Mouse (Mus musculus) forebrain, embryonic 15.5 days (tissue): ENCODE measurements around the gene Camp. TPM values are rescaled to one million over a fixed set of nuclear protein-coding genes. Genes with fewer than 3 reads are reported as not detected.
"Not testable (repeated sequence)": the region's sequence is repeated elsewhere in the genome, so short reads cannot be mapped to it uniquely, and the experiment has no call there.

Source experiments
- ATAC-seq: fragments of 200-750 bp; cut with Nextera tagmentation; replicated peaks from 2 replicates; pipeline ENCODE4 v1.8.0; 2017; ENCODE audit warnings: mild to moderate bottlenecking, moderate TSS enrichment, moderate library complexity
- H3K27ac ChIP-seq: fragments of 300-500 bp; sonication (generic); replicated peaks from 2 replicates; pipeline ENCODE4 v1.5.1; 2015; ENCODE audit warnings: mild to moderate bottlenecking, inconsistent platforms
- H3K27me3 ChIP-seq: fragments of 300-500 bp; sonication (generic); 2 replicates; pipeline ENCODE4 v1.6.1; 2015; ENCODE audit warnings: inconsistent platforms
- H3K36me3 ChIP-seq: fragments of 300-500 bp; sonication (generic); 2 replicates; pipeline ENCODE4 v1.6.1; 2015; ENCODE audit warnings: mild to moderate bottlenecking, inconsistent platforms
- H3K4me1 ChIP-seq: fragments of 300-500 bp; sonication (generic); 2 replicates; pipeline ENCODE4 v1.6.1; 2015; ENCODE audit warnings: inconsistent platforms
- H3K4me2 ChIP-seq: fragments of 300-500 bp; sonication (generic); replicated peaks from 2 replicates; pipeline ENCODE4 v1.6.1; 2015; ENCODE audit warnings: mild to moderate bottlenecking, inconsistent platforms
- H3K4me3 ChIP-seq: fragments of 300-500 bp; sonication (generic); 2 replicates; pipeline ENCODE4 v1.5.1; 2015; ENCODE audit warnings: mild to moderate bottlenecking, inconsistent platforms
- H3K9ac ChIP-seq: fragments of 300-500 bp; sonication (generic); replicated peaks from 2 replicates; pipeline ENCODE4 v1.6.1; 2015; ENCODE audit warnings: mild to moderate bottlenecking, inconsistent platforms
- H3K9me3 ChIP-seq: fragments of 300-500 bp; sonication (generic); 2 replicates; pipeline ENCODE4 v1.6.1; 2016; ENCODE audit warnings: inconsistent platforms
- WGBS: fragments of 180-500 bp; shearing (Covaris S2); methylation state at CpG from one replicate; pipeline ENCODE4 v1.1.7; 2015; ENCODE audit warnings: mixed read lengths; 5-methylcytosine and 5-hydroxymethylcytosine counted together
- polyA plus RNA-seq: library from polyadenylated mRNA; unstranded; fragments of >200 nt; fragmentation: Nextera tagmentation; extraction: Ambion mirVana; gene quantifications from 2 replicates; pipeline ENCODE4 v1.2.1, GENCODE M21; 2015

Camp gene
- polyA plus RNA-seq, 1 experiment from 2014 or later: 0.47 TPM

- H3K4me1 ChIP-seq: peaks cover 13% of the 10 kb centered on the region
- H3K27ac ChIP-seq: peak within 1 kb of the TSS; percentile 89
- H3K27me3 ChIP-seq: no peaks in the 10 kb centered on the region
- no peaks in the 10 kb centered on the region; the same call in 1 of the 2 replicates for H3K36me3 ChIP-seq
- peak within 1 kb of the TSS; percentile 73 for H3K9ac ChIP-seq
- under 1% methylated on average over 32 of the region's 32 CpGs for WGBS
- peak within 1 kb of the TSS; percentile 81 for H3K4me2 ChIP-seq
- ATAC-seq: peak; percentile 97
- peak within 1 kb of the TSS; percentile 67 for H3K4me3 ChIP-seq
- H3K9me3 ChIP-seq: no peaks in the 10 kb centered on the region
Observed at GRCm38 (mm10) chr9:109832391-109833087, 16.9 kb downstream of the Camp start, which contains the start of gene Nme6. Gene Nme6, plus strand, starts transcription at chr9:109832749.

GRCm38 (mm10) chr9:109826181-109826580, 23.2 kb downstream of the Camp start:
- Histone ChIP-seq H3K4me2 (no peak overlapping the region), H3K9ac (no peak overlapping the region), H3K36me3 (no peaks in the 10 kb centered on the region; the same call in 1 of the 2 replicates), H3K27me3 (no peaks in the 10 kb centered on the region), H3K9me3 (no peaks in the 10 kb centered on the region), H3K4me3 (no peak overlapping the region), H3K4me1 (no peaks in the 10 kb centered on the region), H3K27ac (no peak overlapping the region)
- no peak for ATAC-seq
- 81% methylated on average over 5 of the region's 5 CpGs for WGBS

DNA sequence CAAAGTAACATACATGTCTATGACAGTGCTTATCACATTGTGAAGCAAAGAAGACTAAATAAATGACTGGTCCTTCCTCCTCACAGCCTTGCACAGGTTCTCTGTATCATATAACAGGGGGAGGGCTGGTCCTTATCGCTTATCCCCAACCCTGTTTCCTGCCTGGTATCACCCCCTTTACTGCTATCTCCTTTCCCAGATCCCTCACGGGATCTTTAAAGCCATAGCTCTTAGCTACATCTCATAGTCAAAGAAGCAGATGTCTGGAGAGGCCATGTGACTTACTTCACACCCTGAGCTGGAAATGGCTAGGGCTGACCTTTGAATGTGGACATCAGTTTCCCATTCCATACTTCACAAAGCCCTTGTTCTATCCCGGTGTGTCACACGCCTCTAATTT, 23.7 kb downstream of the Camp start:
- 74% methylated on average over 4 of the region's 4 CpGs for WGBS
- H3K36me3 ChIP-seq: no peaks in the 10 kb centered on the region; the same call in 1 of the 2 replicates
- no peak overlapping the region for H3K4me3 ChIP-seq
- ATAC-seq: no peak
- H3K27me3 ChIP-seq: no peaks in the 10 kb centered on the region
- no peak overlapping the region for H3K27ac ChIP-seq
- no peaks in the 10 kb centered on the region for H3K4me1 ChIP-seq
- no peak overlapping the region for H3K9ac ChIP-seq
- H3K4me2 ChIP-seq: no peak overlapping the region
- no peaks in the 10 kb centered on the region for H3K9me3 ChIP-seq

DNA sequence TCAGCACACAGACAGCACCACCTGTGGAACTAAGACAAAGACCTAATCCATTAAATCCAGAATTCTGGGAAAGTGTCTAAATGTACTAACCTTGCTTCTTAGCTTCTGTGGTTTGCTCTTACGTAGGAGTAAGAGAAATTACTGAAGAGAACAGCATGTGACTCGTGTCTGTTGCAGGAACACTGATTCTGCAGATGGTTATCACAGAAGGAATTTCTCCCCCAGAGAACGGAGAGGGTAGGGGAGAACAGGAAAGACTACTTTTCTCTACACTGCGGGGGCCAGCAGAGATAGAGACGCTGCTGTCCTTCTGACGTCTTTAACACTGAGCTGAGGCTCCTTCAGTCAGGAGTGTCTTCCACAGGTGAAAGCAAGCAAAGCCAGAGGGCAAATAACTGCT, 33.1 kb downstream of the Camp start:
- Histone ChIP-seq H3K4me1 (no peaks in the 10 kb centered on the region), H3K4me3 (no peak overlapping the region), H3K27me3 (no peaks in the 10 kb centered on the region), H3K4me2 (no peak overlapping the region), H3K9ac (no peak overlapping the region), H3K27ac (no peak overlapping the region), H3K9me3 (no peaks in the 10 kb centered on the region), H3K36me3 (no peaks in the 10 kb centered on the region)
- 65% methylated on average over 6 of the region's 6 CpGs for WGBS
- no peak for ATAC-seq

- WGBS: 36% methylated on average over 7 of the region's 7 CpGs
- Histone ChIP-seq H3K4me3 (no peak overlapping the region), H3K4me1 (no peaks in the 10 kb centered on the region), H3K9ac (no peak overlapping the region), H3K9me3 (no peaks in the 10 kb centered on the region), H3K27me3 (no peaks in the 10 kb centered on the region), H3K4me2 (no peak overlapping the region), H3K36me3 (no peaks in the 10 kb centered on the region), H3K27ac (0 out of 2 replicates have a peak overlapping the region, but pooled peaks have one; percentile 7)
- 0 out of 2 replicates have a peak, but pooled peaks have one; percentile 26 for ATAC-seq
Observed at GRCm38 (mm10) chr9:109813424-109813823, 36.0 kb downstream of the Camp start.

GRCm38 (mm10) chr9:109811980-109812379, 37.4 kb downstream of the Camp start, which contains the start of gene Spink8:
Gene Spink8, plus strand, starts transcription at chr9:109812280.
- no peak within 1 kb of the TSS for H3K9ac ChIP-seq
- H3K9me3 ChIP-seq: no peaks in the 10 kb centered on the region
- no peaks in the 10 kb centered on the region for H3K4me1 ChIP-seq
- no peaks in the 10 kb centered on the region for H3K27me3 ChIP-seq
- WGBS: 81% methylated on average over 1 of the region's 1 CpGs
- no peak within 1 kb of the TSS for H3K4me2 ChIP-seq
- no peak for ATAC-seq
- no peaks in the 10 kb centered on the region for H3K36me3 ChIP-seq
- no peak within 1 kb of the TSS for H3K4me3 ChIP-seq
- H3K27ac ChIP-seq: no peak within 1 kb of the TSS

GRCm38 (mm10) chr9:109807898-109808297, 41.5 kb downstream of the Camp start:
- H3K4me1 ChIP-seq: no peaks in the 10 kb centered on the region
- no peak overlapping the region for H3K9ac ChIP-seq
- H3K36me3 ChIP-seq: no peaks in the 10 kb centered on the region
- 52% methylated on average over 3 of the region's 3 CpGs for WGBS
- no peaks in the 10 kb centered on the region for H3K27me3 ChIP-seq
- no peak for ATAC-seq
- H3K27ac ChIP-seq: no peak overlapping the region
- H3K4me2 ChIP-seq: no peak overlapping the region
- H3K4me3 ChIP-seq: no peak overlapping the region
- H3K9me3 ChIP-seq: no peaks in the 10 kb centered on the region

DNA sequence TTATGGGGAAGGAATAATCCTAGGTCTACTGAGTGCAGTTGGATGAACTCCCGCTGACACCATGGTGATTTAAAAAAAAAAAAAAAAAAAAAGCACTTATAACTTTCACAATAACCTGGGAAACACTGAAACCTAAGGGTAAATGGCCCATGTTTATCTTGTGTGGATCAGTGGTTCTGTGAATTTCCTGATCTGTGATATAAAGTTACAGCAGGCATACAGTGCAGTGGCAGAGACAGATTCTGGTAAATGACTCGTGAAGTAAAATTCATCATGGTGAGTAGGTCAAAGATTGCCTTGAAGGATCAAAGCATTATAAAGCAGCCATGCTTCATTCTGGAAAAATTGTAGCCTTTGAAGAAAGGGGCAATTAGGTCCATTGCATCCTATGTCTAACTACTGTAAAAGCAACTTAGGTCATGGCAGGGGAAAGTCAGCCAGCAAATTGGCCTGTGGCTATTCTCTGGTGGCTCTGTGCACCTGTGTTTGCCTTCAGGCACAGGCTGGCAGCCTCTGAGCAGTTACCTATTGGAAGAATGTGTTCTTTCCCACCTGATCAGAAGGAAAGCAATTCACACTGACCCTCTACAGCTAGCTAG, 42.6 kb downstream of the Camp start:
- Histone ChIP-seq H3K4me2 (no peak overlapping the region), H3K4me3 (no peak overlapping the region), H3K4me1 (no peaks in the 10 kb centered on the region), H3K27ac (no peak overlapping the region), H3K9ac (no peak overlapping the region), H3K27me3 (no peaks in the 10 kb centered on the region), H3K9me3 (no peaks in the 10 kb centered on the region), H3K36me3 (no peaks in the 10 kb centered on the region)
- WGBS: 88% methylated on average over 2 of the region's 2 CpGs
- ATAC-seq: no peak

GRCm38 (mm10) chr9:109806260-109806659, 43.2 kb downstream of the Camp start:
- Histone ChIP-seq H3K27ac (no peak overlapping the region), H3K9me3 (no peaks in the 10 kb centered on the region), H3K36me3 (no peaks in the 10 kb centered on the region), H3K4me1 (no peaks in the 10 kb centered on the region), H3K27me3 (no peaks in the 10 kb centered on the region), H3K4me3 (no peak overlapping the region), H3K9ac (no peak overlapping the region), H3K4me2 (no peak overlapping the region)
- 53% methylated on average over 1 of the region's 1 CpGs for WGBS
- no peak for ATAC-seq

- H3K27ac ChIP-seq, H3K4me1 ChIP-seq, H3K4me2 ChIP-seq, H3K36me3 ChIP-seq, H3K4me3 ChIP-seq, H3K9me3 ChIP-seq, H3K27me3 ChIP-seq, ATAC-seq, H3K9ac ChIP-seq: not testable (repeated sequence)
- 85% methylated on average over 2 of the region's 2 CpGs for whole genome bisulfite sequencing
Observed at GRCm38 (mm10) chr9:109805596-109805995, 43.8 kb downstream of the Camp start.

DNA sequence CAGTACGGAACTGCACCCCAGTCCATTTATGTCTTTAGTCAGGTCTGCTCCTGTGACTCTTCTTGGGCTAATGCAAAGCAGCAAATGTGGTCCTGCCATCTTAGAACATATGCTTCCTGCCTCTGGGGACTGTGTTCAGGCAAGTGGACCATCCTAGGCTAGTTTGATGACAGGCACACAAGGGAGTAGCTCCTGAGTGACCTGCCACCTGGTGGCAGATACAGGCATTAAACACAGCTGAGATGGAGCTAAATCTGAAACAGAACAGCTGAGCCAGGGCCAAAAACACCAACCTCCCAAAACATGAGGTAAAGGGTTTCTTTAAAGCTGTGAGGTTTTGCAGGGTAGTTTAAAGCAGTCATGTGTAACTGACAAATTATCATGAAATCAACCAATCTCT, 51.4 kb downstream of the Camp start:
- Histone ChIP-seq H3K9ac (no peak overlapping the region), H3K4me1 (no peaks in the 10 kb centered on the region), H3K4me3 (no peak overlapping the region), H3K27me3 (no peaks in the 10 kb centered on the region), H3K4me2 (no peak overlapping the region), H3K9me3 (no peaks in the 10 kb centered on the region), H3K36me3 (no peaks in the 10 kb centered on the region), H3K27ac (no peak overlapping the region)
- WGBS: 86% methylated on average over 1 of the region's 1 CpGs
- no peak for ATAC-seq
